Mouse (Mus musculus) c-Kit-positive CD71-negative TER-119-negative erythroid progenitor cells, embryonic 14.5 days (primary cell): ENCODE results near the gene Sdhaf3.

Source experiments
- DNase-seq: peaks from one replicate; pipeline ENCODE4 v3.0.0-alpha.2; 2013; ENCODE audit warnings: low read depth

Sdhaf3 gene

GRCm38 (mm10) chr6:7068782-7069181 is 113.0 kb downstream of the Sdhaf3 start:
- DNase-seq = no peak

GRCm38 (mm10) chr6:7069463-7069862 is 113.7 kb downstream of the Sdhaf3 start:
- DNase-seq = no peak

- no peak for DNase-seq
Measured at GRCm38 (mm10) chr6:7082054-7082453, 126.2 kb downstream of the Sdhaf3 start.

- DNase-seq = no peak
Measured at GRCm38 (mm10) chr6:7082467-7083259, 126.9 kb downstream of the Sdhaf3 start.

GRCm38 (mm10) chr6:7083661-7084060 is 127.9 kb downstream of the Sdhaf3 start:
- no peak for DNase-seq

- no peak for DNase-seq
Measured at GRCm38 (mm10) chr6:7084370-7084769, 128.6 kb downstream of the Sdhaf3 start.

GRCm38 (mm10) chr6:7085506-7085905 is 129.7 kb downstream of the Sdhaf3 start:
- DNase-seq = no peak

GRCm38 (mm10) chr6:7092094-7092493 is 136.3 kb downstream of the Sdhaf3 start:
- no peak for DNase-seq
